ENCODE assay signal across 18 mouse cellular contexts in the genomic region with DNA sequence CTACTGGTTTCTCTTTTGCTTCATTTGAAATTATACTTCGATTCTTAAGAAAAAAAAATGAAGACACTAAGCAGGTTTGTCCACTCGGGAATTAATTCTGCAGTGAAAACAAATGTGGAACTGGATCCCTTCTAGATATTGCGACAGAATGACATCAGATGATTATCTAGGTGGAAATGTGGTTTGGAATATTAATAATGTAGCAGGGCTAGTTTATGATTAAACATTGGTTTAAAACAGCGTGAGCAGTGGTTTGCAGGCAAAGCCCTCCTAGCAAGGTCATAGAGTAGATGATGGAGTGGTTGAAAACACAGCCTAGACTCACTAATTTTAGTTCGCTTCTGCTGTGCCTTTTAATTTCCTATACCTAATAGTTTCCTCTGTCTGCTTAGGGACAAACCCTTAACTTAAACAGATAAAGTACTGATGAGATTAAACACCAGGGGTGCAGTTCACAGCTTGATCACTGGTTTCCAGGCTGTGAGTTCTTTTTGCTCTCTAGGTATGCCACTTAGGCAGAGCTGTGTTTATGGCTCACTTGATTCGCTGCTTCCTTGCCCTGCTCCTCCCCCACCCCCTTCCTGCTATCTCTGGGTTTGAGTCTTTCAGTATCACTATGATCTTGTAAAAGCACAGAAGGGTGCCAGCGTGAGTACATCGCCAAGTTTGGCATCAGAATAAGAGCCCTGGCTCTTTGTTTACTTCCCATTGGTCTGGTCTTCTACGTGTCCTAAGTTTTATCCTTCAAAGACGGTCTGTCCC.
DNase-seq lines count a peak whose midpoint lies in the region.
"Had no signal": no experiment of that assay in that cellular context is flagged by ENCODE, and none has a peak within 500 bp of the region (broad histone marks: within the 10 kb centered on the region; RNA-seq: fewer than 3 reads in every experiment).

No protein-coding gene starts in this region.

- DNase-seq in embryo, embryonic 11 days = peak; percentile 11
- no peak for DNase-seq in embryo, embryonic 10 days (ENCODE audit: low spot score)
- DNase-seq in kidney, adult 9 months = peak; percentile 38
- DNase-seq in kidney, postnatal 25 days = no peak
- peak; percentile 22 for DNase-seq in CD4-positive, CD25-positive, alpha-beta regulatory T cell, adult 2 months (ENCODE audit: low read depth, low spot score)
- DNase-seq in induced T-regulatory cell, adult 2 months (ENCODE audit: low read depth) = peak; percentile 23
- DNase-seq in cerebellum, postnatal 4 days (ENCODE audit: low spot score in 2 of 2) = no peak
- DNase-seq in natural killer cell, adult 2 months (ENCODE audit: low spot score in 2 of 2) = no peak
- DNase-seq: adrenal gland, postnatal 14 days; cerebellum, adult 8-10 months; forebrain, postnatal 0 days; gastrocnemius, postnatal 25 days; heart, postnatal 14 days; layer of hippocampus, postnatal 36 days; left cerebral cortex, postnatal 4 days; right cerebral cortex, adult 18-20 months; spleen, adult 18-20 months; thymus, postnatal 36 days had no signal

Comparison
In these comparisons a context has a peak if more than half of its experiments do, and no peak if none do; other contexts are left out.
1. DNase-seq: peak in embryo, embryonic 11 days (single experiment), kidney, adult 9 months (single experiment), CD4-positive, CD25-positive, alpha-beta regulatory T cell, adult 2 months (single experiment) and induced T-regulatory cell, adult 2 months (single experiment); none in embryo, embryonic 10 days (single experiment), kidney, postnatal 25 days (0 of 2), cerebellum, postnatal 4 days (0 of 2) and natural killer cell, adult 2 months (0 of 2).